Mouse (Mus musculus): ENCODE measurements around the gene Olfr1513. TPM values are rescaled to one million over a fixed set of nuclear protein-coding genes. Genes with fewer than 3 reads are reported as not detected.
"Not testable (repeated sequence)": the region's sequence is repeated elsewhere in the genome, so short reads cannot be mapped to it uniquely, and the experiment has no call there.

The Olfr1513 gene
- total and polyA plus RNA-seq, 2 experiments from 2014 or later: not detected

GRCm38 (mm10) chr14:52310906-52311305 is 45.3 kb downstream of the Olfr1513 start:
- H3K27ac ChIP-seq: no peak overlapping the region
- no peak overlapping the region for H3K9ac ChIP-seq (replicated peaks; ENCODE audit: low read length)
- DNase-seq (ENCODE audit: low spot score) (no peak), ATAC-seq (no peak)
- H3K36me3 ChIP-seq (ENCODE audit: insufficient read depth, low read length): peaks cover 30% of the 10 kb centered on the region
- H3K27me3 ChIP-seq (ENCODE audit: insufficient read depth, low read length): no peaks in the 10 kb centered on the region
- 85% methylated on average over 2 of the region's 2 CpGs for WGBS
- TF ChIP-seq CTCF (IDR thresholded peaks at IDR 0.05; ENCODE audit: low read depth): no peak
- no peak overlapping the region for H3K4me3 ChIP-seq (ENCODE audit: low read length)
- H3K4me1 ChIP-seq (ENCODE audit: insufficient read depth, low read length): peaks cover 24% of the 10 kb centered on the region
- H3K9me3 ChIP-seq (ENCODE audit: low read length): no peaks in the 10 kb centered on the region
- peak overlapping the region; percentile 33; the same call in 1 of the 2 replicates for H3K4me2 ChIP-seq (ENCODE audit: low read depth, low read length)

DNA sequence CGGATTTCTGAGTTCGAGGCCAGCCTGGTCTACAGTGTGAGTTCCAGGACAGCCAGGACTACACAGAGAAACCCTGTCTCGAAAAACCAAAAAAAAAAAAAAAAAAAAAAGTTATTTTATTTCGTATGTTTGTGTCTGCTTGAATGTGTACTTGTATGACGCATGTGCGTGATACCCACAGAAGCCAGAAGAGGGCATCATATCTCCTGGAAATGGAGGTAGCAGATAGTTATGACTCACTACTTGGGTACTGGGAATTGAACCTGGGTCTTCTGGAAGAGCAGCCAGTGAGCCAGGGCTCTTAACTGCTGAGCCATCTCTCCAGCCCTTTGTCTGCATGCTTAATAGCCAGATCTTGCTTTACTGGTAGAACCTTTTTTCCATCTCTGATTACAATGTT is 45.9 kb downstream of the Olfr1513 start:
- not testable (repeated sequence) for H3K27me3 ChIP-seq (ENCODE audit: insufficient read depth, low read length); DNase-seq (ENCODE audit: low spot score); H3K9ac ChIP-seq (replicated peaks; ENCODE audit: low read length); H3K27ac ChIP-seq; H3K9me3 ChIP-seq (ENCODE audit: low read length); ATAC-seq; H3K4me2 ChIP-seq (ENCODE audit: low read depth, low read length); H3K4me3 ChIP-seq (ENCODE audit: low read length)
- peaks cover 24% of the 10 kb centered on the region for H3K4me1 ChIP-seq (ENCODE audit: insufficient read depth, low read length)
- 0 out of 2 replicates have a peak, but pooled peaks have one; percentile 20 for TF ChIP-seq CTCF (IDR thresholded peaks at IDR 0.05; ENCODE audit: low read depth)
- peaks cover 30% of the 10 kb centered on the region for H3K36me3 ChIP-seq (ENCODE audit: insufficient read depth, low read length)
- WGBS: 96% methylated on average over 5 of the region's 6 CpGs

GRCm38 (mm10) chr14:52306100-52306499 is 50.1 kb downstream of the Olfr1513 start:
- Histone ChIP-seq H3K27ac (no peak overlapping the region), H3K27me3 (ENCODE audit: insufficient read depth, low read length) (no peaks in the 10 kb centered on the region), H3K4me2 (ENCODE audit: low read depth, low read length) (no peak overlapping the region), H3K4me1 (ENCODE audit: insufficient read depth, low read length) (0 out of 2 replicates have a peak, but pooled peaks cover 1% of the 10 kb centered on the region), H3K36me3 (ENCODE audit: insufficient read depth, low read length) (0 out of 2 replicates have a peak, but pooled peaks cover 4% of the 10 kb centered on the region), H3K4me3 (ENCODE audit: low read length) (no peak overlapping the region), H3K9me3 (ENCODE audit: low read length) (no peaks in the 10 kb centered on the region), H3K9ac (replicated peaks; ENCODE audit: low read length) (no peak overlapping the region)
- no peak for TF ChIP-seq CTCF (IDR thresholded peaks at IDR 0.05; ENCODE audit: low read depth)
- DNase-seq (ENCODE audit: low spot score): no peak
- ATAC-seq: no peak
- 91% methylated on average over 2 of the region's 2 CpGs for WGBS

- DNase-seq (ENCODE audit: low spot score) (peak; percentile 98), ATAC-seq (peak; percentile 96)
- peak within 1 kb of the TSS; percentile 70 for H3K4me3 ChIP-seq (ENCODE audit: low read length)
- H3K4me1 ChIP-seq (ENCODE audit: insufficient read depth, low read length): no peaks in the 10 kb centered on the region
- H3K9me3 ChIP-seq (ENCODE audit: low read length): no peaks in the 10 kb centered on the region
- H3K4me2 ChIP-seq (ENCODE audit: low read depth, low read length): peak within 1 kb of the TSS; percentile 73
- peak within 1 kb of the TSS; percentile 75 for H3K9ac ChIP-seq (replicated peaks; ENCODE audit: low read length)
- H3K36me3 ChIP-seq (ENCODE audit: insufficient read depth, low read length): peaks cover 6% of the 10 kb centered on the region; the same call in 1 of the 2 replicates
- H3K27me3 ChIP-seq (ENCODE audit: insufficient read depth, low read length): no peaks in the 10 kb centered on the region
- peak within 1 kb of the TSS; percentile 87 for H3K27ac ChIP-seq
- under 1% methylated on average over 44 of the region's 46 CpGs for WGBS
- TF ChIP-seq CTCF (IDR thresholded peaks at IDR 0.05; ENCODE audit: low read depth): peak; percentile 55
These were observed 51.5 kb downstream of the Olfr1513 start, which contains the start of gene Mettl3 for GRCm38 (mm10) chr14:52304644-52305271. Mettl3 (minus strand) TSS chr14:52305128.

DNA sequence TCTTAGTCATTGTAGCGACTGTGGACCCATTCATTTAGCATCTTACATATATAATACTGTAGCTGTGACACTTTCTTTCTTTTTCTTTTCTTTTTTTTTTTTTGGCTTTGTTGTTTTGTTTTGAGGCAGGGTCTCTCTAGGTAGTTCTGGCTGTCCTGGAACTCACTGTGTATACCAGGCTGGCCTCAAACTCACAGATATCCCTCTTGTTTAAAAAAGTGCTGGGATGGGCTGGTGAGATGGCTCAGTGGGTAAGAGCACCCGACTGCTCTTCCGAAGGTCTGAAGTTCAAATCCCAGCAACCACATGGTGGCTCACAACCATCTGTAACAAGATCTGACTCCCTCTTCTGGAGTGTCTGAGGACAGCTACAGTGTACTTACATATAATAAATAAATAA is 52.7 kb downstream of the Olfr1513 start:
- WGBS: 88% methylated on average over 3 of the region's 3 CpGs
- not testable (repeated sequence) for ATAC-seq

More for the DNA sequence above, 52.7 kb downstream of the Olfr1513 start:
- H3K9me3 ChIP-seq (ENCODE audit: low read length); H3K4me3 ChIP-seq (ENCODE audit: low read length); DNase-seq (ENCODE audit: low spot score); H3K9ac ChIP-seq (replicated peaks; ENCODE audit: low read length); H3K27me3 ChIP-seq (ENCODE audit: insufficient read depth, low read length); H3K27ac ChIP-seq; H3K4me1 ChIP-seq (ENCODE audit: insufficient read depth, low read length): not testable (repeated sequence)
- Histone ChIP-seq H3K36me3 (ENCODE audit: insufficient read depth, low read length) (peaks cover 16% of the 10 kb centered on the region), H3K4me2 (ENCODE audit: low read depth, low read length) (peak overlapping the region; percentile 73; the same call in 1 of the 2 replicates)

Other genes starting within 250 kb of the Olfr1513 start
- 2.9 and 10.9 TPM in 2 replicates for gene Rpgrip1, start 245.7 kb downstream of the Olfr1513 start, total RNA-seq (2014; rRNA removed)
- gene Rpgrip1, start 245.7 kb downstream of the Olfr1513 start, polyA plus RNA-seq (2015; fragmentation: Nextera tagmentation; extraction: Ambion mirVana): 53.4 and 53.7 TPM in 2 replicates
- 28.2 and 28.4 TPM in 2 replicates for gene Supt16, start 159.0 kb downstream of the Olfr1513 start, total RNA-seq (2014; rRNA removed)
- 43.5 and 43.8 TPM in 2 replicates for gene Supt16, start 159.0 kb downstream of the Olfr1513 start, polyA plus RNA-seq (2015; fragmentation: Nextera tagmentation; extraction: Ambion mirVana)
- gene Chd8, start 98.6 kb downstream of the Olfr1513 start, total RNA-seq (2014; rRNA removed): 71.2 and 83.0 TPM in 2 replicates
- gene Chd8, start 98.6 kb downstream of the Olfr1513 start, polyA plus RNA-seq (2015; fragmentation: Nextera tagmentation; extraction: Ambion mirVana): 32.6 and 32.9 TPM in 2 replicates
- 61.0 and 62.1 TPM in 2 replicates for gene Tox4, start 77.3 kb downstream of the Olfr1513 start, total RNA-seq (2014; rRNA removed)
- 41.9 and 45.6 TPM in 2 replicates for gene Tox4, start 77.3 kb downstream of the Olfr1513 start, polyA plus RNA-seq (2015; fragmentation: Nextera tagmentation; extraction: Ambion mirVana)
- gene Rab2b, start 76.9 kb downstream of the Olfr1513 start, total RNA-seq (2014; rRNA removed): 43.9 and 45.5 TPM in 2 replicates
- gene Rab2b, start 76.9 kb downstream of the Olfr1513 start, polyA plus RNA-seq (2015; fragmentation: Nextera tagmentation; extraction: Ambion mirVana): 38.8 and 48.5 TPM in 2 replicates
- 19.9 and 22.5 TPM in 2 replicates for gene Mettl3, start 51.3 kb downstream of the Olfr1513 start, total RNA-seq (2014; rRNA removed)
- gene Mettl3, start 51.3 kb downstream of the Olfr1513 start, polyA plus RNA-seq (2015; fragmentation: Nextera tagmentation; extraction: Ambion mirVana): 23.2 and 23.6 TPM in 2 replicates
- gene Sall2, start 27.6 kb downstream of the Olfr1513 start, total RNA-seq (2014; rRNA removed): 96.4 and 105 TPM in 2 replicates
- gene Sall2, start 27.6 kb downstream of the Olfr1513 start, polyA plus RNA-seq (2015; fragmentation: Nextera tagmentation; extraction: Ambion mirVana): 30.4 and 31.3 TPM in 2 replicates
- gene Olfr1512, start 22.8 kb upstream of the Olfr1513 start, total RNA-seq (2014; rRNA removed): not detected in 2 replicates
- gene Olfr1512, start 22.8 kb upstream of the Olfr1513 start, polyA plus RNA-seq (2015; fragmentation: Nextera tagmentation; extraction: Ambion mirVana): not detected in 2 replicates
- gene Olfr1511, start 41.0 kb upstream of the Olfr1513 start, total RNA-seq (2014; rRNA removed): not detected in 2 replicates
- 0.20 and 0.23 TPM in 2 replicates for gene Olfr1511, start 41.0 kb upstream of the Olfr1513 start, polyA plus RNA-seq (2015; fragmentation: Nextera tagmentation; extraction: Ambion mirVana)
- not detected in 2 replicates for gene Olfr1510, start 58.0 kb upstream of the Olfr1513 start, total RNA-seq (2014; rRNA removed)
- gene Olfr1510, start 58.0 kb upstream of the Olfr1513 start, polyA plus RNA-seq (2015; fragmentation: Nextera tagmentation; extraction: Ambion mirVana): not detected in 2 replicates
- gene Olfr1509, start 86.6 kb upstream of the Olfr1513 start, total RNA-seq (2014; rRNA removed): not detected in 2 replicates
- gene Olfr1509, start 86.6 kb upstream of the Olfr1513 start, polyA plus RNA-seq (2015; fragmentation: Nextera tagmentation; extraction: Ambion mirVana): not detected in 2 replicates
- not detected in 2 replicates for gene Olfr1508, start 111.1 kb upstream of the Olfr1513 start, total RNA-seq (2014; rRNA removed)
- not detected in 2 replicates for gene Olfr1508, start 111.1 kb upstream of the Olfr1513 start, polyA plus RNA-seq (2015; fragmentation: Nextera tagmentation; extraction: Ambion mirVana)
- not detected in 2 replicates for gene Olfr1507, start 139.3 kb upstream of the Olfr1513 start, total RNA-seq (2014; rRNA removed)
- gene Olfr1507, start 139.3 kb upstream of the Olfr1513 start, polyA plus RNA-seq (2015; fragmentation: Nextera tagmentation; extraction: Ambion mirVana): not detected in 2 replicates

All from hindbrain, postnatal 0 days (tissue).